Mouse (Mus musculus): Measurements from ENCODE around the gene Myo3b. TPM values are rescaled to one million over a fixed set of nuclear protein-coding genes. Genes with fewer than 3 reads are reported as not detected.
A peak's percentile ranks its signal among the peaks of the same experiment; 100 is the strongest.
"Not testable (repeated sequence)": the region's sequence is repeated elsewhere in the genome, so short reads cannot be mapped to it uniquely, and the experiment has no call there.

Myo3b gene
- under 1 TPM; 0.93 to 1.00 TPM for total RNA-seq (2021)
- long read RNA-seq, experiment 1, partial matches to known transcripts: 2 of 3 reads
- long read RNA-seq, experiment 1, other reads (novel, unspliced or antisense): 1 of 3 reads
- long read RNA-seq, experiment 2, partial matches to known transcripts: 1 of 5 reads
- long read RNA-seq, experiment 2, other reads (novel, unspliced or antisense): 4 of 5 reads

- no peak for TF ChIP-seq CTCF (conservative IDR thresholded peaks at IDR 0.05)
- Histone ChIP-seq H3K4me3 (no peak within 1 kb of the TSS), H3K27ac (no peak within 1 kb of the TSS)
- DNase-seq (ENCODE audit: low spot score in 2 of 2): no peak
These were observed at the start of gene Myo3b for GRCm38 (mm10) chr2:70038752-70039151. Gene Myo3b, plus strand, starts transcription at chr2:70039126.

- Histone ChIP-seq H3K27ac (no peak overlapping the region), H3K4me3 (no peak overlapping the region)
- no peak for DNase-seq (ENCODE audit: low spot score in 2 of 2)
- TF ChIP-seq CTCF (conservative IDR thresholded peaks at IDR 0.05): no peak
These were observed 49.7 kb upstream of the Myo3b start for GRCm38 (mm10) chr2:69989224-69989623.

DNA sequence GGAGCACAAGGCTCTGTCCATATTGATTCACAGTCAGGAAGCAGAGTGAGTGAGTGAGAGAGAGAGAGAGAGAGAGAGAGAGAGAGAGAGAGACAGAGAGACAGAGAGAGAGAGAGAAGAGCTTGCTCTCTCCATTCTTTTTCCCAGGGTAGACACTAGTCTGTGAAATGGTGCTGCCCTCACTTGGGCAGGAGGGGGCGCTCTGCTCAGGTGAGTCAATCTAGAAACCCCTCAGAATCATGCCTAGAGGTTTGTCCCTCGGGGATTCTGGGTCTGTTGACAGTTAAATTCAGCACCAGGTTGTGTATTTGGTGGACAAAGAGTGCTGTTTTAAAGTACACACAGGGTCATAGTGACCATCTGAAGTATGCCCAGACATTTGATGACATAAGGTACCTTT lies 48.3 kb upstream of the Myo3b start:
- no peak for DNase-seq (ENCODE audit: low spot score in 2 of 2)
- Histone ChIP-seq H3K27ac (no peak overlapping the region), H3K4me3 (no peak overlapping the region)
- peak; percentile 47 for TF ChIP-seq CTCF (conservative IDR thresholded peaks at IDR 0.05)

DNA sequence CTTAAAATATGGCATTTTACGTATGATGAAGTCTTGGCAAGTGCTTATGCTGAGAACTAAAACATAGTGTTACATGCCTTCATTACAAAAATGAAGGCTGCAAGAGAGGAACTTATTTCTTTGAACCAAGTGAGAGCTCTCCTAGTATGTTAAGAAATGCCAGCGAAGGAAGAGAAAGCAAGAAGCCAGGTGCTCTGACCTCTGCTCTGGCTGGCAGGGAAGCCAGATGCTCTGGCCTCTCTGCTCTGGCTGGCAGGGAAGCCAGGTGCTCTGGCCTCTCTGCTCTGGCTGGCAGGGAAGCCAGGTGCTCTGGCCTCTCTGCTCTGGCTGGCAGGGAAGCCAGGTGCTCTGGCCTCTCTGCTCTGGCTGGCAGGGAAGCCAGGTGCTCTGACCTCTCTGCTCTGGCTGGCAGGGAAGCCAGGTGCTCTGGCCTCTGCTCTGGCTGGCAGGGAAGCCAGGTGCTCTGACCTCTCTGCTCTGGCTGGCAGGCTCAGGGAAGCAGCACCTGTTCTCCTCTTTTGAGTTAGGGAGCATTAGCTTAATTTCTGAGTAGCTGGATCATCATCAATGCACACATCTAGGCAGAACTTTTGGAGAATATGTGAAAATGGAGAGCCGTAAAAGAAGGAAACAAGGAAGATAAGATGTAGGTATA lies 44.7 kb upstream of the Myo3b start:
- DNase-seq (ENCODE audit: low spot score in 2 of 2); H3K4me3 ChIP-seq; H3K27ac ChIP-seq: not testable (repeated sequence)

GRCm38 (mm10) chr2:69994779-69995178 lies 44.1 kb upstream of the Myo3b start:
- no peak overlapping the region for H3K4me3 ChIP-seq
- no peak for TF ChIP-seq CTCF (conservative IDR thresholded peaks at IDR 0.05)
- no peak overlapping the region for H3K27ac ChIP-seq
- no peak for DNase-seq (ENCODE audit: low spot score in 2 of 2)

- Histone ChIP-seq H3K27ac (no peak overlapping the region), H3K4me3 (no peak overlapping the region)
- no peak for DNase-seq (ENCODE audit: low spot score in 2 of 2)
- no peak for TF ChIP-seq CTCF (conservative IDR thresholded peaks at IDR 0.05)
These were observed 39.7 kb upstream of the Myo3b start for GRCm38 (mm10) chr2:69999097-69999770.

GRCm38 (mm10) chr2:70000316-70000715 lies 38.6 kb upstream of the Myo3b start:
- no peak for TF ChIP-seq CTCF (conservative IDR thresholded peaks at IDR 0.05)
- Histone ChIP-seq H3K27ac (no peak overlapping the region), H3K4me3 (no peak overlapping the region)
- DNase-seq (ENCODE audit: low spot score in 2 of 2): no peak

GRCm38 (mm10) chr2:70006492-70006891 lies 32.4 kb upstream of the Myo3b start:
- no peak for TF ChIP-seq CTCF (conservative IDR thresholded peaks at IDR 0.05)
- no peak for DNase-seq (ENCODE audit: low spot score in 2 of 2)
- Histone ChIP-seq H3K27ac (no peak overlapping the region), H3K4me3 (no peak overlapping the region)

DNA sequence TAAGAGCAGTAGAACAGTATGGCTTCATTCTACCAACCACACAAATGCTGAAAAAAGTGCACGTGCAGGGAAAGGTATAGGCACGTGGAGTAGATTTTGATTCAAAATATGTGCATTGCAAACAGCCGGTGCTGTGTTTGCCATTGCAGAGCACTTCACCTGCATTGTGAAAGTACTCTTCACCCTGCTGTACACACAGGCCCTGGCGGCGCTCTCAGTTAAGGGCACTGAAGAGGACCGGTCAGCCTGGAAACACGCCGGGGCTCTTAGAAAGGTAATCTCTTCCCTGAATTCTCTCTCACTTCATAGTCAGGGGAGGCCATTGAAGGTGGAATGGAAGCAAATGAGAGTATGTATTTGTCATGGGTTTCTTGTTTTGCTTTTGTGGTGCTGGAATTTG lies 26.0 kb upstream of the Myo3b start:
- Histone ChIP-seq H3K27ac (no peak overlapping the region), H3K4me3 (no peak overlapping the region)
- no peak for DNase-seq (ENCODE audit: low spot score in 2 of 2)
- TF ChIP-seq CTCF (conservative IDR thresholded peaks at IDR 0.05): no peak

GRCm38 (mm10) chr2:70018236-70018635 lies 20.7 kb upstream of the Myo3b start:
- peak in 1 of 2 experiments; percentile 20 for DNase-seq (ENCODE audit: low spot score in 2 of 2)
- H3K27ac ChIP-seq: 0 out of 2 replicates have a peak overlapping the region, but pooled peaks have one; percentile 5

DNA sequence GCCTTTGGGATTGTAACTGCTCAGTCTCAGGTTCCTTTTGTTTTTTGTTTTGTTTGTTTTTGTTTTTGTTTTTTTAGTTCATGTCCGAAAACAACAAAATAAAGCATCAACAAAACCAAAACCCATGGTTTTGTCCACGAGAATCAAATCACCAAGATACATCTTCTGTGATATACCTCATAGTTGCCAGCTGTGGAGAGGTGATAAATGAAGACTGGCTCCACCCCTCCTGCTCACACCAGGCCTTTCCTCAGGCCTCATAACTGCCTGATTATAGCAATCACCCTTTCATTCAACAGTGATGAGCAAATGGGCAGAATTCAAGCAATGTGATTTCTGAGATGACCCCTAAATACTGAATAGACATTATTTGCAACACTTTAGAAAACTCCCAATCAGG lies 14.5 kb upstream of the Myo3b start:
- no peak for TF ChIP-seq CTCF (conservative IDR thresholded peaks at IDR 0.05)
- DNase-seq (ENCODE audit: low spot score in 2 of 2): no peak
- H3K4me3 ChIP-seq: no peak overlapping the region
- no peak overlapping the region for H3K27ac ChIP-seq

More at GRCm38 (mm10) chr2:70018236-70018635, 20.7 kb upstream of the Myo3b start:
- no peak overlapping the region for H3K4me3 ChIP-seq
- TF ChIP-seq CTCF (conservative IDR thresholded peaks at IDR 0.05): no peak

DNA sequence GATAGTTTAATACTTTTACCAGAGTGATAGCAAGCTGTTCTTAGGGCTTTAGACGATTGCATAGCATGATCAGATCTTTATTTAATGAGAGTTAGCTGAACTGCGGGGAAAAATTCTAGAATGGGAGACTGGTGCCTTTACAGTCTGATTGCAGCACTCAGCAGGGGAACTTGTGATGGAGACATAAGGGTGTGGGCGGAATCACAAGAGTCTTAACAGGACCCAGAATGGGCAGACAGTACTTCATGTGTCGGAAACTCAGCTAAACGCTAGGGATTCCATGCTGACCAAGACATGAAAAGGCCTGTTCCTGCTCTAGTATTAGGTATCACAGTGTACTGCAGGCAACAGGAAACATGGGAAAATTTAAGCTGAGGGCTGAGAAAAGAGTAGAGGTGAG lies 13.2 kb upstream of the Myo3b start:
- Histone ChIP-seq H3K27ac (peak overlapping the region; percentile 52; the same call in 1 of the 2 replicates), H3K4me3 (no peak overlapping the region)
- DNase-seq (ENCODE audit: low spot score in 2 of 2): peak in 1 of 2 experiments; percentile 49
- TF ChIP-seq CTCF (conservative IDR thresholded peaks at IDR 0.05): no peak

GRCm38 (mm10) chr2:70031472-70031871 lies 7.5 kb upstream of the Myo3b start:
- TF ChIP-seq CTCF (conservative IDR thresholded peaks at IDR 0.05): no peak
- H3K27ac ChIP-seq: no peak overlapping the region
- DNase-seq (ENCODE audit: low spot score in 2 of 2): no peak
- H3K4me3 ChIP-seq: no peak overlapping the region

GRCm38 (mm10) chr2:70034895-70035294 lies 4.0 kb upstream of the Myo3b start:
- DNase-seq (ENCODE audit: low spot score in 2 of 2): no peak
- no peak for TF ChIP-seq CTCF (conservative IDR thresholded peaks at IDR 0.05)
- Histone ChIP-seq H3K4me3 (no peak overlapping the region), H3K27ac (no peak overlapping the region)
